In the genomic region with DNA sequence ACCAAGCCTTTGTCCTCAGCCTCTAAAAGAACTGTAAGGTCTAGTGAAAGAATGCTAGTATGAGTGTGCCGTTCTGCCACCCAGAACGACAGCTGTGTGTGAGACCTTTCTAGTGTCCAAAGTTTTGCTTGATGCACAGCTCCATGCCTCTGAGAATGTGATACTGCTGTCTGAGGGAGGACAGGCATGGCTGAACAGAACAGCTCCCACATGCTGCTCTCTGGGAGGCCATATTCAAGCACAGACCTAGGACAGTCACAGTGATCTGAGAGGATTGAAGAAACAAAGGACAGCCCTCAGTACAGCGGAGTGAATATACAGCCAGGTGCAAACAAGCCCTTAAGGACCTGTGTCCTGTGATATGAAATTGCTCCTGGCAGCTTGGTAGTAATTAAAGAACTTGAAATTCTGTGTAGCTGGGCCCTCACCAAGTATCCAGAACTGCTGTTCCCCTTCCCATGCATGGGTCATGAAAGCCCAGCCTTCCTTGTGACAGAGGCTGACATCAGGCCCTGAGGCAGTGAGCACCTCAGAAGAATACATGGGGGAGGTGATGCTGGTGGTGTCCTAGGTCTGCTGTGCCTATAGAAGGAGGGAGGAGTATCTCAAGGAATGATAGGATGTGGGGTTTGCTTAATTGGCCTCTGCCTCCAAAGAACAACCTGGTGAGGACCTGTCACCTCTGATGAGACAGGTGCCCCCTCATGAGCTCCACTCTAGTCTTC, we compare ENCODE assay signal across 1 mouse cellular context.
TF ChIP-seq lines count a peak whose summit lies in the region.

No protein-coding gene starts in this region.

TF ChIP-seq in CH12.LX, 34 proteins besides CTCF, POLR2A, EP300 and RAD21:
- no peak for TF ChIP-seq MYC (IDR thresholded peaks at IDR 0.05; ENCODE audit: low read depth, low read length)
- TF ChIP-seq SMC3 (IDR thresholded peaks at IDR 0.05; ENCODE audit: low read depth, low read length): no peak
- TF ChIP-seq CHD2 (IDR thresholded peaks at IDR 0.05; ENCODE audit: low read length): no peak
- TF ChIP-seq RCOR1 (conservative IDR thresholded peaks at IDR 0.05; ENCODE audit: low read depth, low read length): no peak
- TF ChIP-seq JUN (IDR thresholded peaks at IDR 0.05; ENCODE audit: insufficient read depth, low read depth, low read length): no peak
- no peak for TF ChIP-seq USF1 (IDR thresholded peaks at IDR 0.05; ENCODE audit: low read depth, low read length)
- no peak for TF ChIP-seq BHLHE40 (IDR thresholded peaks at IDR 0.05; ENCODE audit: low read depth, low read length)
- TF ChIP-seq ETS1 (conservative IDR thresholded peaks at IDR 0.05; ENCODE audit: low read depth, low read length): no peak
- TF ChIP-seq KAT2A (IDR thresholded peaks at IDR 0.05; ENCODE audit: insufficient replicate concordance, low read length): no peak
- TF ChIP-seq UBTF (IDR thresholded peaks at IDR 0.05; ENCODE audit: low read depth, low read length): no peak
